Mouse (Mus musculus) lung, adult 2 months (tissue): ENCODE measurements around the gene Slc35d3. TPM values are rescaled to one million over a fixed set of nuclear protein-coding genes. Genes with fewer than 3 reads are reported as not detected.

ENCODE experiments used
- DNase-seq: peaks from one replicate; pipeline ENCODE4 v3.0.0; 2022
- H3K4me1 ChIP-seq: fragments of 200-500 bp; 2 replicates; pipeline ENCODE4 v1.6.1; 2011; ENCODE audit warnings: low read length; ENCODE audit not compliant: control insufficient read depth, insufficient read depth
- H3K4me3 ChIP-seq: fragments of 200-500 bp; replicated peaks from 2 replicates; pipeline ENCODE3; 2011; ENCODE audit warnings: low read depth, mild to moderate bottlenecking, control low read depth, low read length; ENCODE audit errors: extremely low read depth
- CTCF ChIP-seq: fragments of 200-500 bp; IDR thresholded peaks from 2 replicates; pipeline ENCODE4 v1.5.1; 2011; ENCODE audit warnings: mild to moderate bottlenecking, low read length, control low read depth; ENCODE audit not compliant: insufficient read depth
- POLR2A ChIP-seq: fragments of 200-500 bp; IDR thresholded peaks from 2 replicates; pipeline ENCODE4 v1.6.1; 2011; ENCODE audit warnings: low read depth, mild to moderate bottlenecking, control low read depth, low read length, borderline replicate concordance; ENCODE audit errors: extremely low read depth
- WGBS: fragments of 180-500 bp; shearing (Covaris S2); methylation state at CpG from one replicate; pipeline ENCODE4 v1.1.7; 2018; 5-methylcytosine and 5-hydroxymethylcytosine counted together
- polyA plus RNA-seq: library from polyadenylated mRNA; depleted of rRNA; stranded (reverse); fragments of >200 nt; gene quantifications from 2 replicates; pipeline ENCODE4 v1.2.3, GENCODE M21; 2012; rRNA removed

The Slc35d3 gene
- polyA plus RNA-seq, 1 experiment: 0.95 TPM

DNA sequence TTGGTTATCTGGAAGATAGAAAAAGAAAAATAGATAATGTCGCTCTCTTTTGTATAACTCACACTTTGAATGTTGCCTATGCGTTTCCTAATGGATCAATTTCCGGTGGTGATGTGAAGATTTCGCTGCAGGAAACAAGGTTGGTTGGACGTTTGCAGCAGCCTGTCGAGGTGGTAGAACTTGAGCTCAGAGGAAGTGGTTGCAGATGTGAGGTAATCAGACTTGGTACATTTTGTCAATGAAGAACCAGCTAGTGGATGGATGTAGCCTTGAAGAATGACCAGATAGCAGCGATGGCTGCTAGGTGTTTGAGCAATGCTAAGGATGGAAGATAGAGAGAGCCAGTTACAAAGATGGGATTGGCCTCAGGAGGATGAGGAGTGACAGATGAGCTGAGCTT is 46.5 kb downstream of the Slc35d3 start:
- no peak for DNase-seq
- no peak for TF ChIP-seq POLR2A
- Histone ChIP-seq H3K4me1 (no peaks in the 10 kb centered on the region), H3K4me3 (no peak overlapping the region)
- 70% methylated on average over 7 of the region's 7 CpGs for WGBS

GRCm38 (mm10) chr10:19802958-19803357 is 48.3 kb downstream of the Slc35d3 start:
- H3K4me1 ChIP-seq: no peaks in the 10 kb centered on the region
- no peak for DNase-seq
- WGBS: 70% methylated on average over 7 of the region's 7 CpGs
- TF ChIP-seq POLR2A (no peak), CTCF (no peak)
- no peak overlapping the region for H3K4me3 ChIP-seq

Other genes with a start within 250 kb of the Slc35d3 start
- 0.32 and 0.43 TPM in 2 replicates for gene Il22ra2, start 229.5 kb downstream of the Slc35d3 start, polyA plus RNA-seq
- 0.13 TPM in 1 of 2 replicates, not detected in the other for gene Il20ra, start 138.9 kb downstream of the Slc35d3 start, polyA plus RNA-seq
- gene Pex7, start 56.2 kb upstream of the Slc35d3 start, polyA plus RNA-seq: 24.9 and 36.7 TPM in 2 replicates
- gene Map3k5, start 83.0 kb upstream of the Slc35d3 start, polyA plus RNA-seq: 6.4 and 9.5 TPM in 2 replicates